ENCODE assay signal across 23 mouse cellular contexts in the genomic region with DNA sequence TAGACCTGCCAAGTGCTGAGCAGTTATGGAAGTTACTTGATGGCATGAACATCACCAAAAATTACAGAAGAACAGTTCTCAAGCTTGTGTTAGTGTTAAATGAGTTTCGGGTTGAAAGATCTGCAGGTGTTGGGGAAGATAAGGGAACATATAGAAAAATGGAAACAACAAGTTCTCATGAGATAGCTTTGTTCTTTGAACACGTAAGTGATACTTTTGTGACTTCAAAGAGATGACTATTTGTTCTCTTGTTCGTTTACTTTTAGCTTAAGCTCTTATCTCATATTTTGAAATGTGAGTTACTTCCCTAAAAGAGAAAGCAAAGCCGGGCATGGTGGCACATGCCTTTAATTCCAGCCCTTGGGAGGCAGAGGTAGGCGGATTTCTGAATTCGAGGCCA. TPM values are rescaled to one million over a fixed set of nuclear protein-coding genes. Genes with fewer than 3 reads are reported as not detected.
"Had no signal": no experiment of that assay in that cellular context is flagged by ENCODE, and none has a peak within 500 bp of the region (broad histone marks: within the 10 kb centered on the region; RNA-seq: fewer than 3 reads in every experiment).

No protein-coding gene starts in this region.

- H3K27ac ChIP-seq: limb, embryonic 15.5 days; midbrain, embryonic 10.5 days; midbrain, embryonic 15.5 days; neural tube, embryonic 12.5 days; stomach, embryonic 15.5 days had no signal

- H3K4me1 ChIP-seq: limb, embryonic 15.5 days; midbrain, embryonic 10.5 days; midbrain, embryonic 15.5 days; neural tube, embryonic 12.5 days; stomach, embryonic 15.5 days had no signal

- H3K27me3 ChIP-seq: limb, embryonic 15.5 days; midbrain, embryonic 15.5 days; neural tube, embryonic 12.5 days; stomach, embryonic 15.5 days had no signal

- H3K36me3 ChIP-seq: limb, embryonic 15.5 days; midbrain, embryonic 10.5 days; midbrain, embryonic 15.5 days; neural tube, embryonic 12.5 days; stomach, embryonic 15.5 days had no signal

- DNase-seq: kidney, adult 8-10 months; kidney, postnatal 36 days; layer of hippocampus, adult 9-11 months; layer of hippocampus, postnatal 36 days; lung, adult 18-20 months; thymus, adult 2 months; thymus, postnatal 25 days had no signal

- ATAC-seq: midbrain, embryonic 15.5 days had no signal

- H3K4me3 ChIP-seq: limb, embryonic 15.5 days; midbrain, embryonic 10.5 days; midbrain, embryonic 15.5 days; neural tube, embryonic 12.5 days; stomach, embryonic 15.5 days had no signal

- H3K4me2 ChIP-seq: limb, embryonic 15.5 days; midbrain, embryonic 15.5 days; neural tube, embryonic 12.5 days; stomach, embryonic 15.5 days had no signal

- H3K9me3 ChIP-seq: limb, embryonic 15.5 days; midbrain, embryonic 10.5 days; midbrain, embryonic 15.5 days; neural tube, embryonic 12.5 days; stomach, embryonic 15.5 days had no signal

- H3K9ac ChIP-seq: limb, embryonic 15.5 days; midbrain, embryonic 15.5 days; neural tube, embryonic 12.5 days; stomach, embryonic 15.5 days had no signal

RNA-seq across cellular contexts. Expression of a gene that starts 28.6 kb away (rescaled TPM):
- total RNA-seq: layer of hippocampus, adult 18-20 months; layer of hippocampus, postnatal 36 days; left cerebral cortex, adult 8-10 months; left cerebral cortex, postnatal 25 days; monocyte, adult 5-6 weeks; neutrophil, adult 5-6 weeks had no signal
- polyA plus RNA-seq: kidney, embryonic 16.5 days; limb, embryonic 11.5 days; limb, embryonic 15.5 days; lung, embryonic 16.5 days; midbrain, embryonic 10.5 days; midbrain, embryonic 15.5 days; neural tube, embryonic 12.5 days; spleen, adult 2 months; testis, adult 2 months; urinary bladder, adult 2 months had no signal
